Mouse (Mus musculus) liver (tissue): ENCODE measurements around the gene Ereg.

ENCODE experiments used
- DNase-seq: peaks from one replicate; pipeline ENCODE4 v3.0.0-alpha.2; 2020; ENCODE audit warnings: mixed read lengths

Gene Ereg

GRCm38 (mm10) chr5:91074450-91074950 lies at the start of gene Ereg:
Gene Ereg, plus strand, starts transcription at chr5:91074622.
- peak; percentile 23 for DNase-seq

GRCm38 (mm10) chr5:91027164-91027563 lies 47.3 kb upstream of the Ereg start, which contains the start of gene Epgn:
Gene Epgn, plus strand, starts transcription at chr5:91027464.
- no peak for DNase-seq

GRCm38 (mm10) chr5:91027840-91028239 lies 46.6 kb upstream of the Ereg start:
- no peak for DNase-seq

- DNase-seq = no peak
These were observed 43.8 kb upstream of the Ereg start for GRCm38 (mm10) chr5:91030629-91031028.

- no peak for DNase-seq
These were observed 39.1 kb upstream of the Ereg start for GRCm38 (mm10) chr5:91035341-91035740.

- no peak for DNase-seq
These were observed 37.8 kb upstream of the Ereg start for GRCm38 (mm10) chr5:91036628-91037027.

GRCm38 (mm10) chr5:91037756-91038155 lies 36.7 kb upstream of the Ereg start:
- DNase-seq = no peak

- peak; percentile 6 for DNase-seq
These were observed 35.9 kb upstream of the Ereg start for GRCm38 (mm10) chr5:91038547-91038946.

GRCm38 (mm10) chr5:91038963-91039362 lies 35.5 kb upstream of the Ereg start:
- no peak for DNase-seq

GRCm38 (mm10) chr5:91047987-91048386 lies 26.4 kb upstream of the Ereg start:
- no peak for DNase-seq

GRCm38 (mm10) chr5:91048397-91048796 lies 26.0 kb upstream of the Ereg start:
- no peak for DNase-seq

- DNase-seq = no peak
These were observed 2.1 kb upstream of the Ereg start for GRCm38 (mm10) chr5:91072340-91072739.

GRCm38 (mm10) chr5:91073626-91074025 lies 796 bp upstream of the Ereg start:
- DNase-seq = no peak

GRCm38 (mm10) chr5:91074026-91074425 lies 396 bp upstream of the Ereg start:
- no peak for DNase-seq

- no peak for DNase-seq
These were observed 599 bp downstream of the Ereg start for GRCm38 (mm10) chr5:91075021-91075420.

GRCm38 (mm10) chr5:91083016-91083415 lies 8.6 kb downstream of the Ereg start:
- no peak for DNase-seq

- no peak for DNase-seq
These were observed 10.9 kb downstream of the Ereg start for GRCm38 (mm10) chr5:91085291-91085690.

- no peak for DNase-seq
These were observed 15.9 kb downstream of the Ereg start for GRCm38 (mm10) chr5:91090301-91090700.

- no peak for DNase-seq
These were observed 23.6 kb downstream of the Ereg start for GRCm38 (mm10) chr5:91097911-91098614.

- no peak for DNase-seq
These were observed 27.3 kb downstream of the Ereg start for GRCm38 (mm10) chr5:91101742-91102141.

GRCm38 (mm10) chr5:91103943-91104665 lies 29.7 kb downstream of the Ereg start:
- no peak for DNase-seq

- no peak for DNase-seq
These were observed 31.8 kb downstream of the Ereg start for GRCm38 (mm10) chr5:91106248-91106647.

- DNase-seq = no peak
These were observed 35.7 kb downstream of the Ereg start for GRCm38 (mm10) chr5:91110023-91110670.

GRCm38 (mm10) chr5:91111019-91111418 lies 36.6 kb downstream of the Ereg start:
- DNase-seq = no peak
